Mouse (Mus musculus) liver, adult 2 months (tissue): Measurements from ENCODE around the gene Jak1.

Experiments used
- CTCF ChIP-seq: fragments of 200-500 bp; IDR thresholded peaks from 2 replicates; pipeline ENCODE4 v1.5.1; 2011; ENCODE audit warnings: low read depth, low read length, control low read depth
- POLR2A ChIP-seq: fragments of 200-500 bp; IDR thresholded peaks from 2 replicates; pipeline ENCODE4 v1.6.1; 2011; ENCODE audit warnings: low read length, control low read depth; ENCODE audit not compliant: insufficient read depth; ENCODE audit errors: extremely low read depth

- TF ChIP-seq POLR2A = no peak
- no peak for TF ChIP-seq CTCF
Observed at GRCm38 (mm10) chr4:101236797-101237196, 28.3 kb downstream of the Jak1 start.
